Mouse (Mus musculus): ENCODE results near the gene Cbln4. TPM values are rescaled to one million over a fixed set of nuclear protein-coding genes. Genes with fewer than 3 reads are reported as not detected.

Cbln4 gene
- 0.01 TPM in 2 replicates for polyA plus RNA-seq (2012; rRNA removed)
- polyA plus RNA-seq (2014; fragmentation: Nextera tagmentation; extraction: Ambion mirVana): not detected in 2 replicates

- no peak for ATAC-seq (ENCODE audit: insufficient read depth)
- Histone ChIP-seq H3K36me3 (replicated peaks; ENCODE audit: control insufficient read depth, insufficient read depth, low read depth) (no peaks in the 10 kb centered on the region), H3K27ac (no peak within 1 kb of the TSS), H3K9me3 (ENCODE audit: control insufficient read depth, low read length) (no peaks in the 10 kb centered on the region; the same call in 1 of the 2 replicates), H3K27me3 (ENCODE audit: control insufficient read depth, insufficient read depth, low read length) (peaks cover 17% of the 10 kb centered on the region), H3K4me3 (ENCODE audit: insufficient read depth in 1 of 2, low read depth in 2 of 2, low read length in 2 of 2) (no peak within 1 kb of the TSS), H3K9ac (replicated peaks) (no peak within 1 kb of the TSS), H3K4me2 (ENCODE audit: low read depth) (no peak within 1 kb of the TSS), H3K4me1 (replicated peaks; ENCODE audit: control insufficient read depth in 2 of 2, insufficient read depth in 2 of 2, low read length in 1 of 2) (no peaks in the 10 kb centered on the region)
- 2% methylated on average over 23 of the region's 23 CpGs for WGBS (ENCODE audit: insufficient replicate concordance)
- DNase-seq (ENCODE audit: low read depth in 3 of 3, low spot score in 3 of 3): no peak
- no peak for TF ChIP-seq CTCF (IDR thresholded peaks at IDR 0.05; ENCODE audit: low read depth)
- no peak for TF ChIP-seq EP300 (IDR thresholded peaks at IDR 0.05; ENCODE audit: low read depth)
These were observed at the start of gene Cbln4 for GRCm38 (mm10) chr2:172043235-172043610. Cbln4 (minus strand) TSS chr2:172043466.

- no peak overlapping the region for H3K4me3 ChIP-seq (ENCODE audit: insufficient read depth in 1 of 2, low read depth in 2 of 2, low read length in 2 of 2)
- no peak overlapping the region for H3K27ac ChIP-seq
- WGBS (ENCODE audit: insufficient replicate concordance): 48% methylated on average over 3 of the region's 3 CpGs
- no peak overlapping the region for H3K9ac ChIP-seq (replicated peaks)
- DNase-seq (ENCODE audit: low read depth in 3 of 3, low spot score in 3 of 3): no peak
- H3K9me3 ChIP-seq (ENCODE audit: control insufficient read depth, low read length): no peaks in the 10 kb centered on the region; the same call in 1 of the 2 replicates
- ATAC-seq (ENCODE audit: insufficient read depth): no peak
- no peaks in the 10 kb centered on the region for H3K36me3 ChIP-seq (replicated peaks; ENCODE audit: control insufficient read depth, insufficient read depth, low read depth)
- H3K4me2 ChIP-seq (ENCODE audit: low read depth): no peak overlapping the region
- TF ChIP-seq CTCF (IDR thresholded peaks at IDR 0.05; ENCODE audit: low read depth) (no peak), EP300 (IDR thresholded peaks at IDR 0.05; ENCODE audit: low read depth) (no peak)
- no peaks in the 10 kb centered on the region for H3K4me1 ChIP-seq (replicated peaks; ENCODE audit: control insufficient read depth in 2 of 2, insufficient read depth in 2 of 2, low read length in 1 of 2)
- H3K27me3 ChIP-seq (ENCODE audit: control insufficient read depth, insufficient read depth, low read length): no peaks in the 10 kb centered on the region
These were observed 35.3 kb upstream of the Cbln4 start for GRCm38 (mm10) chr2:172078596-172078995.

- Histone ChIP-seq H3K36me3 (replicated peaks; ENCODE audit: control insufficient read depth, insufficient read depth, low read depth) (no peaks in the 10 kb centered on the region), H3K4me2 (ENCODE audit: low read depth) (no peak overlapping the region), H3K4me3 (ENCODE audit: insufficient read depth in 1 of 2, low read depth in 2 of 2, low read length in 2 of 2) (no peak overlapping the region), H3K27ac (no peak overlapping the region), H3K9ac (replicated peaks) (no peak overlapping the region), H3K4me1 (replicated peaks; ENCODE audit: control insufficient read depth in 2 of 2, insufficient read depth in 2 of 2, low read length in 1 of 2) (no peaks in the 10 kb centered on the region), H3K9me3 (ENCODE audit: control insufficient read depth, low read length) (no peaks in the 10 kb centered on the region; the same call in 1 of the 2 replicates), H3K27me3 (ENCODE audit: control insufficient read depth, insufficient read depth, low read length) (no peaks in the 10 kb centered on the region)
- DNase-seq (ENCODE audit: low read depth in 3 of 3, low spot score in 3 of 3) (no peak), ATAC-seq (ENCODE audit: insufficient read depth) (no peak)
- 58% methylated on average over 5 of the region's 5 CpGs for WGBS (ENCODE audit: insufficient replicate concordance)
- TF ChIP-seq CTCF (IDR thresholded peaks at IDR 0.05; ENCODE audit: low read depth): no peak
- no peak for TF ChIP-seq EP300 (IDR thresholded peaks at IDR 0.05; ENCODE audit: low read depth)
These were observed 33.0 kb upstream of the Cbln4 start for GRCm38 (mm10) chr2:172076295-172076694.

DNA sequence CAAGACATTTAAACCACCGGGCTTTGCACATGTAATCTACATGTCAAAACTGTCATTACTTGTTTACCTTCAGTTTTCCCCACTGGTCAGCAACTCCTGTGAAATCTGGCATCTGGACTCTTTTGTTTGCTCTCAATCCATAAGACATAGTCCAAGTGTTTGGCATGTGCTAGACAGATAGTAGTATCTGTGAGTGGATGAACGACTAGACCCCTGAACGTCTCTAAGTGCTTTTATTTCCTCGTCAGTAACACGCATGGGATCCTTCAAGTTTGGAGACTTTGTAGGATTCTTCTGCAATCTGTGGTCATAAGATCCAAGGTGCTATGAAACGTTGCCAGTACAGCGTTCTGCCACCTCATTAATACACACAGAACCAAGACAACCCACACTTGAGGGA is 19.6 kb upstream of the Cbln4 start:
- no peaks in the 10 kb centered on the region for H3K27me3 ChIP-seq (ENCODE audit: control insufficient read depth, insufficient read depth, low read length)
- H3K9me3 ChIP-seq (ENCODE audit: control insufficient read depth, low read length): peaks cover 2% of the 10 kb centered on the region; the same call in 1 of the 2 replicates
- no peak for DNase-seq (ENCODE audit: low read depth in 3 of 3, low spot score in 3 of 3)
- H3K4me1 ChIP-seq (replicated peaks; ENCODE audit: control insufficient read depth in 2 of 2, insufficient read depth in 2 of 2, low read length in 1 of 2): no peaks in the 10 kb centered on the region
- no peak overlapping the region for H3K4me3 ChIP-seq (ENCODE audit: insufficient read depth in 1 of 2, low read depth in 2 of 2, low read length in 2 of 2)
- H3K27ac ChIP-seq: no peak overlapping the region
- WGBS (ENCODE audit: insufficient replicate concordance): 59% methylated on average over 7 of the region's 7 CpGs
- ATAC-seq (ENCODE audit: insufficient read depth): no peak
- TF ChIP-seq EP300 (IDR thresholded peaks at IDR 0.05; ENCODE audit: low read depth) (no peak), CTCF (IDR thresholded peaks at IDR 0.05; ENCODE audit: low read depth) (no peak)
- H3K4me2 ChIP-seq (ENCODE audit: low read depth): no peak overlapping the region
- H3K9ac ChIP-seq (replicated peaks): no peak overlapping the region
- H3K36me3 ChIP-seq (replicated peaks; ENCODE audit: control insufficient read depth, insufficient read depth, low read depth): no peaks in the 10 kb centered on the region

- TF ChIP-seq EP300 (IDR thresholded peaks at IDR 0.05; ENCODE audit: low read depth) (no peak), CTCF (IDR thresholded peaks at IDR 0.05; ENCODE audit: low read depth) (no peak)
- Histone ChIP-seq H3K36me3 (replicated peaks; ENCODE audit: control insufficient read depth, insufficient read depth, low read depth) (no peaks in the 10 kb centered on the region), H3K4me2 (ENCODE audit: low read depth) (no peak overlapping the region), H3K9me3 (ENCODE audit: control insufficient read depth, low read length) (peaks cover 2% of the 10 kb centered on the region; the same call in 1 of the 2 replicates), H3K4me3 (ENCODE audit: insufficient read depth in 1 of 2, low read depth in 2 of 2, low read length in 2 of 2) (no peak overlapping the region), H3K27ac (no peak overlapping the region), H3K27me3 (ENCODE audit: control insufficient read depth, insufficient read depth, low read length) (no peaks in the 10 kb centered on the region), H3K9ac (replicated peaks) (no peak overlapping the region), H3K4me1 (replicated peaks; ENCODE audit: control insufficient read depth in 2 of 2, insufficient read depth in 2 of 2, low read length in 1 of 2) (no peaks in the 10 kb centered on the region)
- DNase-seq (ENCODE audit: low read depth in 3 of 3, low spot score in 3 of 3) (no peak), ATAC-seq (ENCODE audit: insufficient read depth) (no peak)
- WGBS (ENCODE audit: insufficient replicate concordance): 36% methylated on average over 3 of the region's 3 CpGs
These were observed 16.5 kb upstream of the Cbln4 start for GRCm38 (mm10) chr2:172059747-172060146.

Measured in liver, embryonic 14.5 days (tissue).